Mouse (Mus musculus) natural killer cell, adult 2 months (primary cell): ENCODE measurements around the gene Nxph3.
"Not testable (repeated sequence)": the region's sequence is repeated elsewhere in the genome, so short reads cannot be mapped to it uniquely, and the experiment has no call there.

Experiments used
- DNase-seq, 2 experiments: peaks; one replicate each; pipeline ENCODE4 v3.0.0; 2022; ENCODE audit warnings: low spot score in 2 of 2

Nxph3 gene

GRCm38 (mm10) chr11:95519299-95519698 is 4.9 kb upstream of the Nxph3 start:
- DNase-seq, result no peak

GRCm38 (mm10) chr11:95517162-95517561 is 2.8 kb upstream of the Nxph3 start:
- no peak for DNase-seq

GRCm38 (mm10) chr11:95516491-95516911 is 2.1 kb upstream of the Nxph3 start:
- DNase-seq, result no peak

GRCm38 (mm10) chr11:95515376-95516323 is 1.3 kb upstream of the Nxph3 start:
- DNase-seq, result no peak

- no peak for DNase-seq
Measured at GRCm38 (mm10) chr11:95513461-95514297, 691 bp downstream of the Nxph3 start.

- DNase-seq, result no peak
Measured at GRCm38 (mm10) chr11:95512383-95512782, 2.0 kb downstream of the Nxph3 start.

GRCm38 (mm10) chr11:95511919-95512318 is 2.5 kb downstream of the Nxph3 start:
- no peak for DNase-seq

- no peak for DNase-seq
Measured at GRCm38 (mm10) chr11:95510631-95511030, 3.7 kb downstream of the Nxph3 start.

- no peak for DNase-seq
Measured at GRCm38 (mm10) chr11:95509126-95509717, 5.1 kb downstream of the Nxph3 start.

- DNase-seq, result no peak
Measured at GRCm38 (mm10) chr11:95508211-95508926, 6.0 kb downstream of the Nxph3 start.

GRCm38 (mm10) chr11:95507785-95508184 is 6.6 kb downstream of the Nxph3 start:
- no peak for DNase-seq

GRCm38 (mm10) chr11:95507041-95507716 is 7.2 kb downstream of the Nxph3 start:
- no peak for DNase-seq

GRCm38 (mm10) chr11:95504271-95504731 is 10.1 kb downstream of the Nxph3 start:
- no peak for DNase-seq

GRCm38 (mm10) chr11:95503581-95504180 is 10.7 kb downstream of the Nxph3 start:
- DNase-seq, result no peak

GRCm38 (mm10) chr11:95501826-95502225 is 12.5 kb downstream of the Nxph3 start:
- not testable (repeated sequence) for DNase-seq

- no peak for DNase-seq
Measured at GRCm38 (mm10) chr11:95500836-95501235, 13.5 kb downstream of the Nxph3 start.

- no peak for DNase-seq
Measured at GRCm38 (mm10) chr11:95500412-95500811, 14.0 kb downstream of the Nxph3 start.

- DNase-seq, result no peak
Measured at GRCm38 (mm10) chr11:95497921-95498320, 16.4 kb downstream of the Nxph3 start.

- DNase-seq, result no peak
Measured at GRCm38 (mm10) chr11:95495883-95496282, 18.5 kb downstream of the Nxph3 start.

- DNase-seq, result no peak
Measured at GRCm38 (mm10) chr11:95494374-95494773, 20.0 kb downstream of the Nxph3 start.
